Mouse (Mus musculus) gastrocnemius, postnatal 4 days (tissue): Measurements from ENCODE around the gene Slc26a3. TPM values are rescaled to one million over a fixed set of nuclear protein-coding genes. Genes with fewer than 3 reads are reported as not detected.

ENCODE experiments used
- DNase-seq, 2 experiments: peaks; one replicate each; pipeline ENCODE4 v3.0.0; 2021 to 2022; ENCODE audit warnings: low spot score in 2 of 2, mixed read lengths in 2 of 2
- total RNA-seq, 2 experiments: library from RNA; stranded (reverse); gene quantifications; 2 replicates each; pipeline ENCODE4 v1.2.3; 2021

Gene Slc26a3
- total RNA-seq, 2 experiments from 2014 or later = not detected

GRCm38 (mm10) chr12:31512634-31513411 is 122.2 kb downstream of the Slc26a3 start:
- no peak for DNase-seq

GRCm38 (mm10) chr12:31513724-31514503 is 123.2 kb downstream of the Slc26a3 start:
- DNase-seq = no peak

- no peak for DNase-seq
Measured at GRCm38 (mm10) chr12:31520119-31520518, 129.4 kb downstream of the Slc26a3 start.

- DNase-seq = no peak
Measured at GRCm38 (mm10) chr12:31521371-31521770, 130.7 kb downstream of the Slc26a3 start.

Other genes starting within 250 kb of the Slc26a3 start
- gene Gm6993, start 150.1 kb upstream of the Slc26a3 start, total RNA-seq = not detected
- 100 to 1,000 TPM; 259 to 273 TPM for gene Lamb1, start 125.6 kb upstream of the Slc26a3 start, total RNA-seq
- 100 to 1,000 TPM; 153 to 181 TPM for gene Dld, start 39.4 kb upstream of the Slc26a3 start, total RNA-seq
- 10 to 100 TPM; 10.9 to 12.8 TPM for gene Cbll1, start 108.7 kb downstream of the Slc26a3 start, total RNA-seq
- gene Slc26a4, start 169.1 kb downstream of the Slc26a3 start, total RNA-seq = under 1 TPM; 0.08 to 0.15 TPM
- gene Bcap29, start 243.8 kb downstream of the Slc26a3 start, total RNA-seq = 10 to 100 TPM; 18.9 to 19.0 TPM